Mouse (Mus musculus) hindbrain, embryonic 10.5 days (tissue): Measurements from ENCODE around the gene Gm45717. TPM values are rescaled to one million over a fixed set of nuclear protein-coding genes. Genes with fewer than 3 reads are reported as not detected.

Experiments
- DNase-seq: peaks from one replicate; pipeline ENCODE4 v3.0.0-alpha.2; 2017; ENCODE audit warnings: low spot score
- H3K27ac ChIP-seq: fragments of 300-500 bp; sonication (generic); 2 replicates; pipeline ENCODE4 v1.5.1; 2016; ENCODE audit warnings: mild to moderate bottlenecking, moderate library complexity
- H3K27me3 ChIP-seq: fragments of 300-500 bp; sonication (generic); 2 replicates; pipeline ENCODE4 v1.6.1; 2016; ENCODE audit warnings: mild to moderate bottlenecking; ENCODE audit not compliant: poor library complexity, insufficient read depth, severe bottlenecking
- H3K36me3 ChIP-seq: fragments of 300-500 bp; sonication (generic); 2 replicates; pipeline ENCODE4 v1.6.1; 2016; ENCODE audit warnings: mild to moderate bottlenecking, moderate library complexity
- H3K4me1 ChIP-seq: fragments of 300-500 bp; sonication (generic); replicated peaks from 2 replicates; pipeline ENCODE4 v1.6.1; 2016; ENCODE audit warnings: mild to moderate bottlenecking
- H3K4me3 ChIP-seq: fragments of 300-500 bp; sonication (generic); 2 replicates; pipeline ENCODE4 v1.5.1; 2016; ENCODE audit warnings: mild to moderate bottlenecking, moderate library complexity
- H3K9me3 ChIP-seq: fragments of 300-500 bp; sonication (generic); 2 replicates; pipeline ENCODE4 v1.6.1; 2016; ENCODE audit warnings: mild to moderate bottlenecking, moderate library complexity
- WGBS: fragments of 180-500 bp; shearing (Covaris S2); methylation state at CpG from one replicate; pipeline ENCODE4 v1.1.7; 2016; 5-methylcytosine and 5-hydroxymethylcytosine counted together
- polyA plus RNA-seq: library from polyadenylated mRNA; unstranded; fragments of >200 nt; fragmentation: Nextera tagmentation; extraction: Ambion mirVana; gene quantifications from 2 replicates; pipeline ENCODE4 v1.2.1, GENCODE M21; 2016

Gene Gm45717
- polyA plus RNA-seq, 1 experiment from 2014 or later, result 0.35 TPM

DNA sequence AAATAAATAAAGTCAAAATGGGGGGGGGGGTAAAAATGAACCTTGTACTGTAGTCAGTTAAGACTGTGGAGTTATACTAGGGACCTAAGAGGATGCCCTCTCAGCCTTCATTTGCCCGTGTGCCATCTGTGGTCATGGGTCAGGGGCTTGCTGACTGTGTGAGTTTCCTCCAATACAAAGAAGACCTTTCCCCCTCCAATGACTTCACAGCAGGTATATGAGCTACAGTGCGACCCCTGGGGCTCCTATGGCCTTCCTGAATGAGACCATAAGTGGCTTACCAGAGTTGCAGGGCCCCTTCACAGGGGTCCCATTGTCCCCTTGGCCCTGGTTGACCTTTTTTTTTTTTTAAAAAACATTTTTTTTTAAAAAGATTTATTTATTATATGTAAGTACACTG is 5.7 kb upstream of the Gm45717 start:
- Histone ChIP-seq H3K27me3 (0 out of 2 replicates have a peak, but pooled peaks cover 7% of the 10 kb centered on the region), H3K4me1 (peaks cover 9% of the 10 kb centered on the region), H3K36me3 (no peaks in the 10 kb centered on the region), H3K27ac (no peak overlapping the region), H3K4me3 (no peak overlapping the region), H3K9me3 (no peaks in the 10 kb centered on the region)
- no peak for DNase-seq
- WGBS, result 52% methylated on average over 2 of the region's 2 CpGs

DNA sequence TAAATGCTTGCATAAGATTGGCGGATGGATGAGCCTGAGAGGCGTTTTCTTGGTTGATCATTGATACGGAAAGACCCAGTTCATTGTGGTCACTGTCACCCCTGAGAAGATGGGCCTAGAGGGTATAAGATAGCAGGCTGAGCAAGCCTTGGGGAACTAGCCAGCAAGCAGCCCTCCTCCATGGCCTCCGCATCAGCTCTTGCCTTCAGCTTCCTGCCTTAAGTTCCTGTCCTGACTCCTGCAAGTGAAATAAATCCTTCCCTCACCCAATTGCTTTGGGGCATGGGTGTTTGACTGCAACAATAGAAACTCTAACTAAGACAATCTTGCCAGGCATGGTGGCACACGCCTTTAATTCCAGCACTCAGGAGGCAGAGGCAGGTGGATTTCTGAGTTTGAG is 4.3 kb upstream of the Gm45717 start:
- Histone ChIP-seq H3K4me3 (no peak overlapping the region), H3K9me3 (no peaks in the 10 kb centered on the region), H3K4me1 (peaks cover 23% of the 10 kb centered on the region), H3K27me3 (0 out of 2 replicates have a peak, but pooled peaks cover 7% of the 10 kb centered on the region), H3K36me3 (no peaks in the 10 kb centered on the region), H3K27ac (no peak overlapping the region)
- 64% methylated on average over 5 of the region's 5 CpGs for WGBS
- DNase-seq, result no peak

DNA sequence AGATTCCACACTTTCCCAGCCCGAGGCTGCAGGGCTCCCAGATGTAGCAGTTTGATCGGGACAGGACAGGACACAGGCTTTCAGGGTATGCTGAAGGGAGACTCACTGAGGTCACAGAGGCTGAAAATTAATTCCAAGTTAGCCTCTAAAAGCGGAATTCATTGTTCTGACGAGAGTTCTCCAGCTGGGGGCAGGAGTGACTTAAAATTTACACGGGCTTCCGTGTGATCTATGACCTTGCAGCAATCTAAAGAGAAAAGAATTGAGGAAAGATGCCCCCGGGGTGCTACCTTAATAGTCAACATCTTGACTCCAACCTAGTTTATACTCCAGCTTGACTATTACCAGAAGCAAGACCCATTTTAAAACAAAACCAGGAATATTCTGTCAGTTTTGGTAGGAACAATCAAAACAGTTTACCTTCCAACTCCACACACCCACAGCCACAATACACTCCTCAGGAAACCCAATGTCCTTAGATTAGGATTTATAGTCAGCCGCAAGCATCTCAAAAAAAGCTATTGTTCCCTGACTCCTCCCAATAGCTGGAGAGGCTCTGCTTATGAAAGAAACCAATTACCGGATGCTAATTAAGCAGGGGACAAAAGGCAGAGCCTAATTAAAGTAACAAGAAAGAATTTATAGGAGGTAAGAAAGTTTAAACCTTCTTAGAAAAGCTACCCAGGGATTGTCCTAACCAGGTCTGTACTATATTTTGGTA is 3.6 kb upstream of the Gm45717 start:
- no peak for DNase-seq
- 9% methylated on average over 9 of the region's 9 CpGs for WGBS
- peaks cover 30% of the 10 kb centered on the region for H3K4me1 ChIP-seq

DNA sequence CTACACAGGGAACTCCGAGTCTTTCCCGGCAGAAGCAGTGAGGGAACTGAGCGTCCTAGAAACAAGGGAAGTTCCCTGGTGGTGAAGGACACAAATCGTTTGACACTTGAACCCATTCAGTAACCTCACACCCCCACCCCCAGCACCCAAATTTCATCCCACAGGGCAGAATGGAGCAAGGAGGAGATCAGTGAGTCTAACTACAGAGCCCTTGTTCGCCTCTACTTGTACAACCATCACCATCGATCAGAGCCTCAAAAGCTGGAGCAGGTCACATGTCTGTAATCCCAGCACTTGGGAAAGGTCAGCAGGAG is 776 bp upstream of the Gm45717 start:
- Histone ChIP-seq H3K4me3 (peak overlapping the region; percentile 55; the same call in 1 of the 2 replicates), H3K9me3 (no peaks in the 10 kb centered on the region), H3K27me3 (0 out of 2 replicates have a peak, but pooled peaks cover 7% of the 10 kb centered on the region), H3K4me1 (peaks cover 53% of the 10 kb centered on the region), H3K36me3 (0 out of 2 replicates have a peak, but pooled peaks cover 6% of the 10 kb centered on the region), H3K27ac (peak overlapping the region; percentile 86)
- WGBS, result 57% methylated on average over 6 of the region's 6 CpGs
- no peak for DNase-seq

More for the DNA sequence above, 3.6 kb upstream of the Gm45717 start:
- Histone ChIP-seq H3K27ac (no peak overlapping the region), H3K36me3 (no peaks in the 10 kb centered on the region), H3K9me3 (no peaks in the 10 kb centered on the region), H3K4me3 (no peak overlapping the region), H3K27me3 (0 out of 2 replicates have a peak, but pooled peaks cover 7% of the 10 kb centered on the region)

DNA sequence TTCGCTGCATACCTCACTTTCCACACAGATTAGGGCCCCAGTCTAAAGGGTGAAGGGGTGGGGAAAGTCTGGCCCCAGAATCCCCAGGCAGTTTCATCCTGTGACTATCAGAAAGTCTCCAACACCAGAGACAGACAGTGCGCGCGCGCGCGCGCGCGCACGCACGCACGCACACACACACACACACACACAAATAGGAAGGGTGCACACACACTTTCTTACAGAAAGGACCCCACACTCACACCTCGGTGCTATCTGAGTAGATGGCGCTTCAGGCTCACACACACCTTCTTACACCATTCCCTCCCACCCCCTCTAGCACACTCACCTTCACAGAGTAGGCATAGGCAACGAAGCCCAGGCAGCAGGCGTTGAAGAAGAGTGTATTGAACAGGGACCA is 395 bp downstream of the Gm45717 start:
- peak overlapping the region; percentile 86 for H3K27ac ChIP-seq
- 12% methylated on average over 17 of the region's 17 CpGs for WGBS
- peaks cover 6% of the 10 kb centered on the region; the same call in 1 of the 2 replicates for H3K36me3 ChIP-seq
- H3K9me3 ChIP-seq, result no peaks in the 10 kb centered on the region
- peaks cover 64% of the 10 kb centered on the region for H3K4me1 ChIP-seq
- peak overlapping the region; percentile 55 for H3K4me3 ChIP-seq
- H3K27me3 ChIP-seq, result 0 out of 2 replicates have a peak, but pooled peaks cover 7% of the 10 kb centered on the region
- peak; percentile 47 for DNase-seq

DNA sequence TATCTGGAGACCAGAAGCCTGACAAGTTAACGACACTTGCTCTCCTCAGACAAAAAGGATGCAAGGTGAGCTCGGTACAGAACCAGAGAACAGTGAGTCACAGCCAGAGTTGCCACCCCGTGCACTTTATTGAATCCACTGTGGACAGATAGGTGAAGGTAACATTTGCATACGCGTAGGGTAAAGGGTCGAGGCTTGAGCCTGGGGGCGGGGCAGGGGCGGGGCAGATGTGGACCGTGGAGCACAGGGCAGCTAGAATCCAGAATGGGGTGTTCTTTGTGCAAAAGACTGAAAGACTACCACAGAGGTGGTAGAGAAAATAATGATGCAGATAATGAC is 1.0 kb downstream of the Gm45717 start:
- H3K9me3 ChIP-seq, result no peaks in the 10 kb centered on the region
- WGBS, result 11% methylated on average over 9 of the region's 9 CpGs
- 0 out of 2 replicates have a peak, but pooled peaks cover 7% of the 10 kb centered on the region for H3K27me3 ChIP-seq
- peaks cover 70% of the 10 kb centered on the region for H3K4me1 ChIP-seq
- peak overlapping the region; percentile 55 for H3K4me3 ChIP-seq
- no peak for DNase-seq
- peaks cover 12% of the 10 kb centered on the region for H3K36me3 ChIP-seq
- H3K27ac ChIP-seq, result peak overlapping the region; percentile 86; the same call in 1 of the 2 replicates

DNA sequence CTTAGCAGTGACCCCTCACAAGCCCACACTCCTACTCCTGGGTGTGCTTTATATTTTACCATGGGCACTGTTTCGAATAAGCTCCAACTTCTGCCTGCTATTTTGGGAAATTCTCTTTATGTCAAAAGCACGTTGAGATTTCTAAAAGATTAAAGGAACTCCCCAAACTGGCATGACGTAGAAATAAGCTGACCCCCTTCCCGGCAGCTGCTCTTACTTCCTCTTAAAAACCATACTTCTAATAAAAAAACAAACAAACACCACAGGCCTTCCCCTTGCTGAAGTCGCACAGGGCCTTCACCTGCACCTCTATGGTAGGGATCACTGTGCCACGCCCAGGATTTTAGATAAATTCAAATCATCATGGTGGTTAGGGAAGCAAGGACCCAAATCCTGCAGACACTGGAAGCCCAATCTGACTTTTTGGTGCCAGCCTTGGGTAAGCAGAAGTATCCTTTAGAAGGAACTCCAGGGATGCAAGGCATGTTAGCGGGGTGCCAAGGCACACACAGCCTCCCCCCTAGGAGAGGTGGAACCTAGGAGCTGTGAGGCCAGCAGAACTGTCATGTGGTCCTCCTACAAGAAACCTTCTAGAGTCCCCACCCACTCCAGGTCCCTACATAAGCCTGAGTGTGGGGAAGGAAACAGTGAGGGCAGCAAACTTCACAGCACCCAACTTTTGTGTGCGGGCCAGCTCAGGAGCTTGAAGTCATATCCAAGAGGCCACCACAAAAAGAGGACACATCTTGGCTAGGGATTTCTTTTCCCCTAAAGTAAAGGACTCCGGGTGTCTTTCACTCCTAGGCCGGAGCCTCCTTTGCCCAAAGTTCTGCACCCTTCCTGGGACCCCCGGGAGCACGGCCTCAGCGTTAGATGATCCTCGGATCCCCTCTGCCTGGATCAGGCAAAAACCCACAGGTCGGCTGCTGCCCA is 1.7 kb downstream of the Gm45717 start:
- Histone ChIP-seq H3K4me1 (peaks cover 70% of the 10 kb centered on the region), H3K4me3 (peak overlapping the region; percentile 55), H3K27ac (peak overlapping the region; percentile 86; the same call in 1 of the 2 replicates), H3K27me3 (0 out of 2 replicates have a peak, but pooled peaks cover 7% of the 10 kb centered on the region), H3K36me3 (peaks cover 19% of the 10 kb centered on the region), H3K9me3 (no peaks in the 10 kb centered on the region)
- 71% methylated on average over 15 of the region's 15 CpGs for WGBS
- no peak for DNase-seq

DNA sequence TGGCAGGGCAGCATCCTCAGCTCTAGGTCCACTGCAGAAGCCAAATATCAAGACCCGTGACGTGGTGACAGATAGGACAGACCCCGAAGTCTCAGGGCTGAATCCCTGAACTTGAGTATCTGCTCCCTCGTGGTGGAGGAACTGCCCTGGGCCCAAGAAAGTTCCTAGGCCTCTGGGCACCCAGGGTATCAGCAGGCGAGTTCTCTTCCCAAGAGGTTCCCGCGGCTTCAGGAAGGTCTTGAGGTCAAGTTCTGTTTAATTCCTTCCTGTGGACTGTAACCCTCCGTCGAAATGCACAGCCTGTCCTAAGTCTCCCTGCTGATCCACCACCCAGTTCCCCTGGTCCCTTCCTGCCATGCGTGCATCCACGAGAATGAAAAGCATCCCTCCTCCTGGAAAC is 2.6 kb downstream of the Gm45717 start:
- no peak for DNase-seq
- Histone ChIP-seq H3K9me3 (no peaks in the 10 kb centered on the region), H3K36me3 (peaks cover 28% of the 10 kb centered on the region), H3K27ac (no peak overlapping the region), H3K4me1 (peaks cover 68% of the 10 kb centered on the region), H3K27me3 (0 out of 2 replicates have a peak, but pooled peaks cover 2% of the 10 kb centered on the region), H3K4me3 (no peak overlapping the region)
- 85% methylated on average over 11 of the region's 11 CpGs for WGBS

DNA sequence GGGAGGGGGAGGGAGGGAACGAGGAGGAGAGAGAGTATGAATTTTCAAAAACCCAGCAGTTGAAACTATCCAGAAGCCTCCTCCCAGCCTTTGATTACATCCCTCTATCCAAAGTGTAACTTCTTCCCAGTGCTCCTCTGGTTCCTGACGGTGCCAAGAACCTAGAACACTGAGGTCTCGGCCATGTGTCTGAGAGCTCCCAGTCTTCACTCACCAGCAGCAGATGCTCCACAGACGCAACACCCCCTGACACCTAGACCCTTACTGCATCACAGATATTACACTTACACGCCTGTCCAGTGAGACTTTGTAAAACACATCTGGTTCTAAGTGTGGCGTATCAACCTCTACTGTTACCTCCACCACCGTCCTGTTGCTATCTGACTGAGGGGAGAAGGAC is 3.3 kb downstream of the Gm45717 start:
- H3K27me3 ChIP-seq, result no peaks in the 10 kb centered on the region
- WGBS, result 86% methylated on average over 7 of the region's 7 CpGs
- peaks cover 35% of the 10 kb centered on the region for H3K36me3 ChIP-seq
- no peaks in the 10 kb centered on the region for H3K9me3 ChIP-seq
- no peak overlapping the region for H3K4me3 ChIP-seq
- peaks cover 68% of the 10 kb centered on the region for H3K4me1 ChIP-seq
- DNase-seq, result no peak
- no peak overlapping the region for H3K27ac ChIP-seq

DNA sequence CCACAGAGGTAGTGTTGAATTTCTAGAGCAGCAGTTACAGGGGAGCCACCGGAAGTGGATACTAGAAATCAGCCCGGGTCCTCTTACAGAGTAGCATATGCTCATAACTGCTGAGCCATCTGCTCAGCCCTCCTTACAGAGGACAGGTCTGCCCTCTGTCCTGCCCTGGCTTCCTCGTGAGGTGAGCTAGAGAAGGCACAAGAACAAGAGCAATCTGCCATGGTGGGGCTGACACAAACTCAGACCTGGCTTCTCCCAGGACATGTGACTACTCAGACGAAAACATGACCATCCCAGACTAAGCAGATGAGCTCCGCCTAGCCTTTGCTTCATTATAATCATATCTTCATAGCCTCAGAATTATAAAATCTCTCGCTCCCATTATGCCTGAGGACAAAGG is 4.0 kb downstream of the Gm45717 start:
- Histone ChIP-seq H3K4me3 (no peak overlapping the region), H3K27ac (no peak overlapping the region), H3K4me1 (peaks cover 68% of the 10 kb centered on the region), H3K9me3 (no peaks in the 10 kb centered on the region), H3K36me3 (peaks cover 42% of the 10 kb centered on the region), H3K27me3 (no peaks in the 10 kb centered on the region)
- DNase-seq, result no peak
- WGBS, result 77% methylated on average over 6 of the region's 6 CpGs

DNA sequence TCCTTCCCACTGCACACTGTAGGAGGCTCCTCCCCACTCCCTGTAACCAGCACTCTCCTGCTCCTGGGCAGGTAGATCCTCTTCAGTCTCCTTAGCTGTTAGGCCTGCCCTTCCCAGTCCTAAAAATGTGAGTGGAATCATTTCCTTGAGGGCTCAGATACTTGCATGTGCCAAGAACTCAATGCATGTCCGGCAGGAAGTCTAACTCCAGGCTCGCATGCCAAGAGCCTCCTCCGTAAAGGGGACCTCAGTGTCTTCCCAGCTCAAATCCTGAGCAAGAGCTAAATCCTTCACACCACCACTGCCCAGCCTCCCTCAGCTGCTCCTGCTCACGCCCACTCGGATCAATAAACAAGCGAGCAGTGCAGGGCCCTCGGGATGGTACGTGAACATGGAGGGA is 4.7 kb downstream of the Gm45717 start:
- H3K36me3 ChIP-seq, result peaks cover 49% of the 10 kb centered on the region
- H3K27me3 ChIP-seq, result no peaks in the 10 kb centered on the region
- peak overlapping the region; percentile 3 for H3K27ac ChIP-seq
- H3K9me3 ChIP-seq, result no peaks in the 10 kb centered on the region
- no peak for DNase-seq
- no peak overlapping the region for H3K4me3 ChIP-seq
- H3K4me1 ChIP-seq, result peaks cover 62% of the 10 kb centered on the region
- 49% methylated on average over 8 of the region's 8 CpGs for WGBS

DNA sequence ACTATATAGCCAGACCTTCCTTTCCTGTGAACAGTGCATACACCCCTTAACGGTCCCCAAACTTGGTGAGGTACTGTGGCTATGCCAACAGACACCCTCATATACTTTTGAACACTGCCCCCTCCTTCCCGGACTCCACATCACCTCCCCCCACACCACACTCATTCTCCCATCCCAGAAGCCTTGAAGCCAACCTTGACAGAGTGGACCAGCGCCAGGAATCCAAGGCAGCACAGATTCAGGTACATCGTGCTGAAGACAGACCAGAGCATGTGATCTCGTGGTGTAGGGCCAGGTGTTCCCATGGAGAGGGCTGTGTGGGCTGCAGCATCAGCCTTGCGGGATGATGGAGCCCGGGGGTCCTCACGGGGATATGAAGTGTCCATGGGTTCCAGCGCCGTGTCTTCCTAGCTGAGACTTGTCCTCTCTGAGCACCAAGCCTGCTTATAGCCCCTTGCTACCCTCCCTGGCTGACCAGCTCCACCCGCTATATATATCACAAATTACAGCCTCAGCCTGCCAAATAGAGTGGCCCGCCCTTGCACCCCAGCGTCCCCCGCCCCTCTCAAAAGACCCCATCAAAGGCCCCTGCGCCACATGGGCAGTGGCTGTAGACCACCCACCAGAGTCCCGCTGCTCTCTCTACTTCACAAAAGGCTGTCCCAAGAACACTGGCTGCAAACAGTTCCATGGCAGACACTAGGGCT is 5.8 kb downstream of the Gm45717 start, which contains the start of gene Ifitm5:
Ifitm5 (minus strand) TSS at position 468 of the 707 bp plus-strand sequence.
- WGBS, result 82% methylated on average over 16 of the region's 16 CpGs
- Histone ChIP-seq H3K4me1 (peaks cover 51% of the 10 kb centered on the region), H3K9me3 (no peaks in the 10 kb centered on the region), H3K27me3 (no peaks in the 10 kb centered on the region), H3K36me3 (peaks cover 58% of the 10 kb centered on the region), H3K27ac (peak within 1 kb of the TSS; percentile 3), H3K4me3 (no peak within 1 kb of the TSS)
- no peak for DNase-seq
